Mouse (Mus musculus): Measurements from ENCODE around the gene Ndufb3. TPM values are rescaled to one million over a fixed set of nuclear protein-coding genes. Genes with fewer than 3 reads are reported as not detected.
"Not testable (repeated sequence)": the region's sequence is repeated elsewhere in the genome, so short reads cannot be mapped to it uniquely, and the experiment has no call there.

Ndufb3 gene
- 63.8 and 66.8 TPM in 2 replicates for polyA plus RNA-seq (2011; ENCODE audit: insufficient read length, low read depth, missing spikeins)

GRCm38 (mm10) chr1:58586171-58586997 lies at the start of gene Ndufb3, which contains the start of gene Fam126b:
Ndufb3 (plus strand) TSS chr1:58586384.
Fam126b (minus strand) TSS chr1:58586323.
- Histone ChIP-seq H3K4me1 (ENCODE audit: control insufficient read depth, insufficient read depth, low read length) (peaks cover 3% of the 10 kb centered on the region; the same call in 1 of the 2 replicates), H3K27ac (ENCODE audit: insufficient read depth, low read length) (peak within 1 kb of the TSS; percentile 55), H3K4me3 (ENCODE audit: insufficient read depth, low read length) (peak within 1 kb of the TSS; percentile 97)
- TF ChIP-seq CTCF (IDR thresholded peaks at IDR 0.05; ENCODE audit: borderline replicate concordance, insufficient read depth, low read length) (no peak), POLR2A (IDR thresholded peaks at IDR 0.05; ENCODE audit: low read depth, low read length) (peak; percentile 78)

- no peak overlapping the region for H3K4me3 ChIP-seq (ENCODE audit: insufficient read depth, low read length)
- no peak for TF ChIP-seq CTCF (IDR thresholded peaks at IDR 0.05; ENCODE audit: borderline replicate concordance, insufficient read depth, low read length)
- no peak for TF ChIP-seq POLR2A (IDR thresholded peaks at IDR 0.05; ENCODE audit: low read depth, low read length)
- no peaks in the 10 kb centered on the region for H3K4me1 ChIP-seq (ENCODE audit: control insufficient read depth, insufficient read depth, low read length)
- no peak overlapping the region for H3K27ac ChIP-seq (ENCODE audit: insufficient read depth, low read length)
Measured at GRCm38 (mm10) chr1:58541386-58541785, 44.8 kb upstream of the Ndufb3 start.

DNA sequence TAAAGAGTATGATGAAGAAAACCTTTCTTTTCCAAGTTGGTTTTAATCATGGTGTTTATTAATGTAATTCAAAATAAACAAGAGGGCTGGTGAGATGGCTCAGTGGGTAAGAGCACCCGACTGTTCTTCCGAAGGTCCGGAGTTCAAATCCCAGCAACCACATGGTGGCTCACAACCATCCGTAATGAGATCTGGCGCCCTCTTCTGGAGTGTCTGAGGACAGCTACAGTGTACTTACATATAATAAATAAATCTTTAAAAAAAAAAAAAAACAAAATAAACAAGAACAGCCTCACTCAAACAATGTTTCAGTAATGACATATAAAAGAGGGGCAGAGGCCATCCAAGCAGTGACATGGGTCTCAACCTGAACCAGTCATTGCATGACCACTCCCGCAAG lies 25.8 kb upstream of the Ndufb3 start:
- H3K4me3 ChIP-seq (ENCODE audit: insufficient read depth, low read length); H3K4me1 ChIP-seq (ENCODE audit: control insufficient read depth, insufficient read depth, low read length); H3K27ac ChIP-seq (ENCODE audit: insufficient read depth, low read length): not testable (repeated sequence)

- TF ChIP-seq CTCF (IDR thresholded peaks at IDR 0.05; ENCODE audit: borderline replicate concordance, insufficient read depth, low read length) (no peak), POLR2A (IDR thresholded peaks at IDR 0.05; ENCODE audit: low read depth, low read length) (no peak)
- H3K4me3 ChIP-seq (ENCODE audit: insufficient read depth, low read length) = no peak overlapping the region
- H3K27ac ChIP-seq (ENCODE audit: insufficient read depth, low read length) = no peak overlapping the region
- no peaks in the 10 kb centered on the region for H3K4me1 ChIP-seq (ENCODE audit: control insufficient read depth, insufficient read depth, low read length)
Measured at GRCm38 (mm10) chr1:58562455-58562854, 23.7 kb upstream of the Ndufb3 start.

GRCm38 (mm10) chr1:58564981-58565380 lies 21.2 kb upstream of the Ndufb3 start:
- no peak for TF ChIP-seq CTCF (IDR thresholded peaks at IDR 0.05; ENCODE audit: borderline replicate concordance, insufficient read depth, low read length)
- TF ChIP-seq POLR2A (IDR thresholded peaks at IDR 0.05; ENCODE audit: low read depth, low read length) = no peak
- Histone ChIP-seq H3K4me1 (ENCODE audit: control insufficient read depth, insufficient read depth, low read length) (no peaks in the 10 kb centered on the region), H3K4me3 (ENCODE audit: insufficient read depth, low read length) (no peak overlapping the region), H3K27ac (ENCODE audit: insufficient read depth, low read length) (no peak overlapping the region)

DNA sequence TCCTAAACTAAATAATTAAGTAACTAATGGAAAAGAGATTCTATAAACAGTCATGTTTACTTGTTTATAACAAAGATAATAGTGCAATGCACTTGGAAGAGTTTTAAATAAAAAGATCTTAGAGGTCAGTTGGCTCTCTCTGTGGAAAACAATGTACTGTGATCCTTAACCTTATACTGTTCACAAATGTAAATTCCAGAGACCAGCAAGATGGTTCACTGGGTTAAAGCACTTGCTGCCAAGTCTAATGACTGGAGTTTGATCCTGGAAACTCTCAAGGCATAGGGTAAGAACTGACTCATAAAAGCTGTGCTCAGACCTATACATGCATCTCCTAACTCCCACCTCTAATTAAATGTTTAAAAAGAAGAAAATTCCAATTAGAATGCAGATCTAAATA lies 19.6 kb upstream of the Ndufb3 start:
- H3K4me3 ChIP-seq (ENCODE audit: insufficient read depth, low read length) = no peak overlapping the region
- no peaks in the 10 kb centered on the region for H3K4me1 ChIP-seq (ENCODE audit: control insufficient read depth, insufficient read depth, low read length)
- TF ChIP-seq POLR2A (IDR thresholded peaks at IDR 0.05; ENCODE audit: low read depth, low read length) (no peak), CTCF (IDR thresholded peaks at IDR 0.05; ENCODE audit: borderline replicate concordance, insufficient read depth, low read length) (no peak)
- H3K27ac ChIP-seq (ENCODE audit: insufficient read depth, low read length) = no peak overlapping the region

DNA sequence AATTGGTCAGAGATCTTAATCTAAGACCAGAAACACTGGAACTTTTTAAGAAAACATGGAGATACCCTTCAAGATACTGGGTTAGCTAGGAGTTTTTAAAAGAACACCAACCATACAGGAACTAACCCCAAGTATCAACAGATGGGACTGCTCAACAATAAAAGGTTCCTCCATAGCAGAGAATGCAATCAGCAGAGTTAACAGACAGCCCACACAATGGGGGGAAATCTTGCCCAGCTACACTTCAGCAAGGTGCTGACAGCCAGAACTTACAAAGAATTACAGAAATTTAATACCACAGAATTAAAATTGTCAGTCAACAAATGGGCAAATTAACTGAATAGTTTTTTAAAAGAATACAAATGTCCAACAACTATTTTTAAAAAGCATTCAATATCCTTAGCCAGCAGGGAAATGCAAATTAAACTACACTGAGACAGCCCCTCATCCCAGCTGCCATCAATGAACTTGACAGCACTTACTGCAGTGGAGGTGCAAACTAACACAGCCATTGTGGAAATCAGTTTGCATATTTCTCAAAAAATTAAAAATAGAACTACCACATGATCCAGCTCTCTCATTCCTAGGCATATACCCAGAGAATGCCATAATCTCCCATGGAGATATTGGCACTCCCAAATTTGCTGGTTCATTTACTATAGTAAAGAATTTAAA lies 17.6 kb upstream of the Ndufb3 start:
- H3K27ac ChIP-seq (ENCODE audit: insufficient read depth, low read length) = no peak overlapping the region
- no peaks in the 10 kb centered on the region for H3K4me1 ChIP-seq (ENCODE audit: control insufficient read depth, insufficient read depth, low read length)
- no peak for TF ChIP-seq POLR2A (IDR thresholded peaks at IDR 0.05; ENCODE audit: low read depth, low read length)
- no peak for TF ChIP-seq CTCF (IDR thresholded peaks at IDR 0.05; ENCODE audit: borderline replicate concordance, insufficient read depth, low read length)
- no peak overlapping the region for H3K4me3 ChIP-seq (ENCODE audit: insufficient read depth, low read length)

DNA sequence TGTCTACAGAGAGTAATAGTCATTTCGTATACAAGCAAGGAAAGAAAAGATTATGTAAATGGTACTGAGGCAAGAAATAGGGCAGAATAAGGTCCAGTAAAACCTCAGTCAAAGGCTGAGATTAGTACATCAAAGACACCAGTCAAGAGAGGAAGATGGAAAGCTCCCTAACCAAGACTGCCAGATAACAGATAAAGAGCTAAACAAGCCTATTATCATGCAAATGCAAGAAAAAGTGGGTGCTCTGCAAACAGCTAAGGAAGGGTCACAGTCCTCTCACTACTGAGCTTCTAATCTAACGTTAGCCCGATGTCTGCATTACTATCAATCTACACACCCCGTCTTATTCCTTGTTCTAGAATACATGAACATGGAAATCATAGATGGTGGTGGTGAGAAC lies 15.7 kb upstream of the Ndufb3 start:
- TF ChIP-seq CTCF (IDR thresholded peaks at IDR 0.05; ENCODE audit: borderline replicate concordance, insufficient read depth, low read length) (no peak), POLR2A (IDR thresholded peaks at IDR 0.05; ENCODE audit: low read depth, low read length) (no peak)
- H3K27ac ChIP-seq (ENCODE audit: insufficient read depth, low read length) = no peak overlapping the region
- H3K4me3 ChIP-seq (ENCODE audit: insufficient read depth, low read length) = no peak overlapping the region

DNA sequence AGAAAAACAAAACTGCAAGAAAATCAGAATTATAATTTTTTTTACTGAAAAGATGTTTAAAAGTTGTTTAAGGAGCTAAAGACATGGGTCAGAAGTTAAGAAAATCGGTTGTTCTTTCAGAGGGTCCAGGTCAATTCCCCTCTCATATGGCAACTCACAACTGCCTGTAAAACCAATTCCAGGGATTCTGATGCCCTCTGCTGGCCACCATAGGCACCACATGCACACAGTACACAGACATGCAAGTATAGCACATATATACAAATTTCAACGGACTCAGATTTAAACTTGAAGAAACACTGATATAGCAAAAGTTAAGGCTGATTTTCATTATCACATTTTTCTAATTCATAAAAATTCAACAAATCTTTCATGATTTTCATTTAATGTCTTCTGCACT lies 7.0 kb upstream of the Ndufb3 start:
- TF ChIP-seq POLR2A (IDR thresholded peaks at IDR 0.05; ENCODE audit: low read depth, low read length) (no peak), CTCF (IDR thresholded peaks at IDR 0.05; ENCODE audit: borderline replicate concordance, insufficient read depth, low read length) (no peak)
- Histone ChIP-seq H3K4me1 (ENCODE audit: control insufficient read depth, insufficient read depth, low read length) (no peaks in the 10 kb centered on the region), H3K4me3 (ENCODE audit: insufficient read depth, low read length) (no peak overlapping the region)

More for the DNA sequence above, 15.7 kb upstream of the Ndufb3 start:
- H3K4me1 ChIP-seq (ENCODE audit: control insufficient read depth, insufficient read depth, low read length) = no peaks in the 10 kb centered on the region

DNA sequence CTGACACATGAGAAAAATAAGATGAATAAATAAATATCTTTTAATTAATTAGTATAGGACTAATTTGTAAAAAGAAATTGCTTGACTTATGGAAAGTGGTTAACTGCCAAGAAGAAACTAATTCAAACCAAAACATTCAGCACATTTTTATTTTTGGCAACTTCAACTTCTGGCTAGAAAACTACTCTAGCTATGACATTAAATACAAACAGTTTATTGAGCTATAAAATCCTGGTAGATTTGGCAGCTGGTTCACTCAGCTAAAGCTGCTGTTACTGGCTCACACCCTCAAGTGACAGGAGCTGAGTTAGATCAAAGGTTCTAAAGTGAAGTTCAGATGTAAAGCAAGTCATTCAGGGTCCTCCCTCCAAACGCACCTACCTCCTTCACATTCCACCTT lies 3.6 kb upstream of the Ndufb3 start:
- TF ChIP-seq CTCF (IDR thresholded peaks at IDR 0.05; ENCODE audit: borderline replicate concordance, insufficient read depth, low read length) = no peak
- TF ChIP-seq POLR2A (IDR thresholded peaks at IDR 0.05; ENCODE audit: low read depth, low read length) = no peak
- Histone ChIP-seq H3K4me3 (ENCODE audit: insufficient read depth, low read length) (no peak overlapping the region), H3K4me1 (ENCODE audit: control insufficient read depth, insufficient read depth, low read length) (peaks cover 3% of the 10 kb centered on the region; the same call in 1 of the 2 replicates), H3K27ac (ENCODE audit: insufficient read depth, low read length) (no peak overlapping the region)

More for the DNA sequence above, 7.0 kb upstream of the Ndufb3 start:
- no peak overlapping the region for H3K27ac ChIP-seq (ENCODE audit: insufficient read depth, low read length)
